Mouse (Mus musculus) small intestine, adult 2 months (tissue): ENCODE data around the gene Large1. TPM values are rescaled to one million over a fixed set of nuclear protein-coding genes. Genes with fewer than 3 reads are reported as not detected.
A peak's percentile ranks its signal among the peaks of the same experiment; 100 is the strongest.
"Not testable (repeated sequence)": the region's sequence is repeated elsewhere in the genome, so short reads cannot be mapped to it uniquely, and the experiment has no call there.

Experiments
- H3K27ac ChIP-seq: fragments of 200-500 bp; 2 replicates; pipeline ENCODE4 v1.5.1; 2012; ENCODE audit warnings: low read depth, low read length, control low read depth, inconsistent platforms; ENCODE audit not compliant: insufficient read depth
- H3K27me3 ChIP-seq: fragments of 200-500 bp; 2 replicates; pipeline ENCODE4 v1.6.1; 2012; ENCODE audit warnings: mild to moderate bottlenecking, moderate library complexity, low read length, inconsistent platforms; ENCODE audit not compliant: control insufficient read depth, insufficient read depth
- H3K36me3 ChIP-seq: fragments of 200-500 bp; 2 replicates; pipeline ENCODE4 v1.6.1; 2012; ENCODE audit warnings: mild to moderate bottlenecking, low read length, control low read depth, inconsistent platforms; ENCODE audit not compliant: control insufficient read depth, insufficient read depth
- H3K4me1 ChIP-seq: fragments of 200-500 bp; 2 replicates; pipeline ENCODE4 v1.6.1; 2012; ENCODE audit warnings: low read length, inconsistent platforms, mixed read lengths; ENCODE audit not compliant: control insufficient read depth, insufficient read depth, insufficient read length
- H3K4me3 ChIP-seq: fragments of 200-500 bp; 2 replicates; pipeline ENCODE4 v1.5.1; 2012; ENCODE audit warnings: low read depth, mild to moderate bottlenecking, control low read depth, inconsistent platforms, low read length, moderate library complexity
- CTCF ChIP-seq: fragments of 200-500 bp; IDR thresholded peaks from 2 replicates; pipeline ENCODE4 v1.5.1; 2012; ENCODE audit warnings: low read depth, mild to moderate bottlenecking, control low read depth, inconsistent platforms, low read length, moderate library complexity, mixed read lengths; ENCODE audit not compliant: insufficient replicate concordance, insufficient read length; ENCODE audit errors: extremely low read depth
- POLR2A ChIP-seq: fragments of 200-500 bp; IDR thresholded peaks from 2 replicates; pipeline ENCODE4 v1.6.1; 2012; ENCODE audit warnings: low read depth, mild to moderate bottlenecking, control low read depth, inconsistent platforms, low read length, moderate library complexity
- WGBS: fragments of 180-500 bp; shearing (Covaris S2); methylation state at CpG from one replicate; pipeline ENCODE4 v1.1.7; 2018; 5-methylcytosine and 5-hydroxymethylcytosine counted together
- polyA plus RNA-seq: library from polyadenylated mRNA; depleted of rRNA; stranded (reverse); fragments of >200 nt; gene quantifications from 2 replicates; pipeline ENCODE4 v1.2.3, GENCODE M21; 2012

The Large1 gene
- polyA plus RNA-seq, 1 experiment, result 4.5 TPM

DNA sequence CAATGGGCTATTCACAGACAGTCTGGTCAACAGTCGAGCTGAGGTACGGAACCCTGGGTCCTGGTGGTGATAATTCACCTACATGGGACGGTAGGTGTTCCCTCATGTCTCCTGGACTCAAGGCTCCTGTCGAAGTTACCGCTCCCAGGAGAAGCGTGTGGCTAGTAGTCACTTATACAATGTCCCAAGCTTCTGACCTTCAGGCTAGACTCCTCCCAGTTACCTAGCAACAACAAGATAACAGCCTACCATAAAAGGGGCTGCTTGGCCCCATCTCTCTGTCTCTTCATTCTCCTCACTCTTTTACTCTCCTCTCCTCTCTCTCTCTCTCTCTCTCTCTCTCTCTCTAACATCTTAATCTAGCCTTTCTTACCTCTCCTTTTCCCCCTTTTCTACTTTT, 217.9 kb downstream of the Large1 start:
- Histone ChIP-seq H3K27me3 (no peaks in the 10 kb centered on the region), H3K4me3 (no peak overlapping the region), H3K4me1 (no peaks in the 10 kb centered on the region), H3K27ac (no peak overlapping the region), H3K36me3 (no peaks in the 10 kb centered on the region)
- 52% methylated on average over 6 of the region's 6 CpGs for WGBS
- TF ChIP-seq CTCF, result no peak

DNA sequence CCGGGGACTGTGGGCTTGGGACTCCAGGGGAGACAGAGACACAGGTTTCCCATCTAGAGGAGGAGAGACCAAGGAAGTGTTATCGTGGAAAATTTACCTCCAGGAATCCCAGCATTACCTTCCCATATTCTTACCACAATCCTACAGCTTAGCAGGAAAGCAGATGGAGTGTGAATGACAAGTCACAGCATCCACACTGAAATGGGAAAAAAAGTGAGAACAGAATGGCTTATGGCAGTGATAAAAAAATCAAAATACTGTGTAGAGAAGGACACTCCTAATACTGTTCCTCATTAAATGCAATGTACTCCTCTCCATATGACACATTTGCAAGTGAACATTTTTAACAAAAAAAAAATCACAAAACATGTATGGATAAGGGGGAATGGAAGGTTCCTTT, 221.3 kb downstream of the Large1 start:
- H3K27ac ChIP-seq, result no peak overlapping the region
- 96% methylated on average over 2 of the region's 2 CpGs for WGBS
- no peaks in the 10 kb centered on the region for H3K36me3 ChIP-seq
- H3K4me3 ChIP-seq, result no peak overlapping the region
- H3K27me3 ChIP-seq, result no peaks in the 10 kb centered on the region
- no peaks in the 10 kb centered on the region for H3K4me1 ChIP-seq
- TF ChIP-seq CTCF (no peak), POLR2A (no peak)

DNA sequence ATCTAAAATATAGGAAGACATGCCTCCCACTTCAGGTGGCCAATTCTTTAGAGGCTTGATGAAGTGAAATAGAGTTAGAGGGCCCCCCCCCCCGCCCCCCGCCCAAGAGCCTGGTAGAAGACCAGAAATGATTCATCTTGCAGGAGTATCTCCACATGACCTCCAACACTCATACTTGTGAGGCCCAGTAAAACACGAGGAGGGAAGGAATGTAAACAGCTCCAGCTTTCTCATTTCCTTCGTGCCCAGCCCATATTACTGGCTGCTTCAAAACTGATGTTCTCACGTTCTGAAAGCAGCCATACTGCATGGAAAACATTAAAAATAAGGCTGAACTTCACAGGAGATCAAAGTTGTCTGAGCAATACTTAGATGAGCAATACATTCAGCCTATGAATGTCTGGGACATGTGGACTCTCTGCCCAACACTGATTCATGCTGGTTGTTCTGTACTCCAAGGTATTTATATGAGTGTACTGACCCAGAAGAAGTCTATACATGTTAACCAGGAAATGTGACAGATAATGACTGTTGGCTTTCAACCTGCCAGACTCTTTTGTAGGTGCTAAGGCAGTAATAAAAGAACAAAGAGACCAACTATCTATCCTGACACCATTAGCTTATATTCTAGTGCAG, 229.4 kb downstream of the Large1 start:
- TF ChIP-seq CTCF, result no peak
- TF ChIP-seq POLR2A, result no peak

DNA sequence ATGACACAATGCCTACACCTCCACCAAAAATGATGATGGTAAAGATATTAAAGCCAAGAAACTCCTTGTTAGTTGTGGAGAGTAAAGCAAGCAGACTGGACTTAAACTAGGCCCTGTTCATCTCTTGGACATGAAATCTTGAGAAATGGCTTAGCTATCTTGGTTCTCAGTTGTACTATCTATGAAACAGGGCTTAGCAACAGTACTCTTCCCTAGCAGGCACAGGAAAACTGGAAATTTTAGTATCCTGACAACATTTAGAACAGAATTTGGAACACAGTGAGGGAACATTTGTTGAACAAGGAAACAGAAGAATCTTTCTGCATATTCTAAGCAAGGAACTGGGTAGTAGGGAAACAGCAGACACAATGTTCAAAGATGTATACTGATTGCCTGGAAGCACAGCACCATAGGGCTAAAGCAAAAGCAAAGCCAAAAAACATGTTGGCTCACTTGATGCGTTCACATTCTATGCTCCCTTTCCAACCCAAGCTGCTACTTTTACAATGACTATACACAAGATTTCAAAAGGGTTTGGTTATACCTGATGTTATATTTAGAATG, 240.9 kb downstream of the Large1 start:
- Histone ChIP-seq H3K27me3 (no peaks in the 10 kb centered on the region), H3K36me3 (no peaks in the 10 kb centered on the region), H3K4me3 (no peak overlapping the region), H3K4me1 (no peaks in the 10 kb centered on the region), H3K27ac (no peak overlapping the region)
- WGBS, result 94% methylated on average over 1 of the region's 1 CpGs
- TF ChIP-seq POLR2A (no peak), CTCF (no peak)

More for the DNA sequence above, 229.4 kb downstream of the Large1 start:
- H3K27ac ChIP-seq, result no peak overlapping the region
- H3K4me3 ChIP-seq, result no peak overlapping the region
- no peaks in the 10 kb centered on the region for H3K27me3 ChIP-seq
- 39% methylated on average over 5 of the region's 5 CpGs for WGBS
- no peaks in the 10 kb centered on the region for H3K36me3 ChIP-seq
- H3K4me1 ChIP-seq, result peaks cover 2% of the 10 kb centered on the region; the same call in 1 of the 2 replicates

DNA sequence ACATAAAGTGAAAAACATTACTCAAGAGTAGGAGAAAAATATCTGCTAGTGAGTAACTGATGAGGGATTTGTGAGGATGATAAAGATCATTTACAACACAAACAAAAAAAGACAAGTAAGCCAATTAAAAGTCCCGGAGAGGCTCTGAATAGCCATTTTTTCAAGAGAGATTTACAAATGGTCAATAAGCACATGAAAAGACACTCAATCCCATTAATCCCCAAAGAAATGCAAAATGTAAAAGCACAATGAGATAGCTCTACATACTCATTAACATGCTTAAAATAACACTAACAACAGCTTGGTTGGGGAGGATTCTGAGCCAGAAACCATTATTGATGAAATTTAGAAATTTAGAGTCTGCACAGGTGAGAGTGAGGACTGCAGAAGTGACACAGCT, 249.3 kb downstream of the Large1 start:
- WGBS, result 75% methylated on average over 1 of the region's 1 CpGs
- no peak for TF ChIP-seq POLR2A
- no peak for TF ChIP-seq CTCF

DNA sequence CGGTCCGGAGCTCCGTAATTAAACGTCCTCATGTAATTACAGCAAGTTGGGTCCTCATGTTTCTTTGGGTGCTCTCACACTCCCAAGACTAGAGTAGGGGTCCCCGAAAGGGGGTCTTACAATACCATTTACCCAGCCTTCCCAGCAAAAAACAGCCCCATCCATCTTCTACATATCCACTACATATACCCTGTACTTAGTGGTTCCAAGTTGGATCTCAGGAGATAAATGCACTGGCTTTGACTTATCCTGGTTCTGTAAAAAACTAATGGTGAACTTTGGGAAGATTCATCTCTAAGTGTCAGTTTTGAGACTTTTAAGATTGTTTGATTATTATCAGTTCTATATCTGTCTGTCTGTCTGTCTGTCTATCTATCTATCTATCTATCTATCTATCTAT, 252.3 kb downstream of the Large1 start:
- Histone ChIP-seq H3K36me3 (no peaks in the 10 kb centered on the region), H3K27me3 (no peaks in the 10 kb centered on the region), H3K4me1 (no peaks in the 10 kb centered on the region), H3K4me3 (no peak overlapping the region), H3K27ac (peak overlapping the region; percentile 49; the same call in 1 of the 2 replicates)
- 19% methylated on average over 5 of the region's 5 CpGs for WGBS
- TF ChIP-seq CTCF (no peak), POLR2A (no peak)

More for the DNA sequence above, 249.3 kb downstream of the Large1 start:
- Histone ChIP-seq H3K27me3 (no peaks in the 10 kb centered on the region), H3K36me3 (no peaks in the 10 kb centered on the region), H3K27ac (no peak overlapping the region), H3K4me3 (no peak overlapping the region), H3K4me1 (no peaks in the 10 kb centered on the region)

DNA sequence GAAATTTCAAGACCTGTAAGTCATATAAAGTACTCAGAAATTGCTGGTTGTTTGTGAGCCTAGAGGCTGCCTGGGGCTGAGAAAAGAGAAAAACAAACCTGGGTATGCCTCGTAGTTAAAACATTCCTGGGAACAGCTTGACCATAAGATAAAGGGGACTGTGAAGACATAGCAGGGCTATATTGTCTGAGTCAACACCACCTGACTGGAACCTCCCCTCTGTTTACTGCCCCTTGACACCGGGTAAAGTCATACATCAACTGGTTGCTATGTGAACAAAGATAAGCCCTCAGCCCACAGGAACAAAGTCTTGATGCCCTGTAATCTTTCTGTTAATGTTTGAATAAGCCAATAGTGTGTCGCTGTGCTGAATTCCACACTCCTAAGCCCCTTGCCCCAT, 252.7 kb downstream of the Large1 start:
- not testable (repeated sequence) for H3K4me1 ChIP-seq, H3K36me3 ChIP-seq, H3K4me3 ChIP-seq, H3K27me3 ChIP-seq
- 6% methylated on average over 3 of the region's 3 CpGs for WGBS
- H3K27ac ChIP-seq, result peak overlapping the region; percentile 49; the same call in 1 of the 2 replicates

DNA sequence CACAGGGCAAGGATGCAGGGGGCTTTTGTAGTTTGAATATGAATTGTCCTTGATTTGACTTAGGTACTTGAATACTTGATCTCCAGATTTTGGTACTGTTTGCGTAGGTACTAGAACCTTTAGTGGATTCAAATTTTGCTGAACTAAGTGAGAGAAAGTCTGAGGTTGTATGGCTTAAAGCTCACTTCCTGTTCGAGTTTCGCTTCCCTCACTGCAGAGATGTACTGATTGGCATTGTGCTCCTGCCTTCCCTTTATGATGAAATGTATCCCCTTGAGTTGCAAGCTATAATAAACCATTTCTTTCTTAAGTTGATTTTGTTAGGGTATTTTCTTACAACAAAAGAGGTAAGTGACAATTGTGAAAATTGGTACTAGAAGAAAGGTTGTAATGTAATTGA, 253.8 kb downstream of the Large1 start:
- Histone ChIP-seq H3K27ac (no peak overlapping the region), H3K4me3 (no peak overlapping the region), H3K4me1 (no peaks in the 10 kb centered on the region), H3K27me3 (no peaks in the 10 kb centered on the region), H3K36me3 (no peaks in the 10 kb centered on the region)
- TF ChIP-seq CTCF (no peak), POLR2A (no peak)
- 81% methylated on average over 3 of the region's 3 CpGs for WGBS
